Mouse (Mus musculus) thymus, postnatal 4 days (tissue): Measurements from ENCODE around the gene Krtap28-10.

Source experiments
- DNase-seq: peaks from one replicate; pipeline ENCODE4 v3.0.0; 2021

The Krtap28-10 gene

DNA sequence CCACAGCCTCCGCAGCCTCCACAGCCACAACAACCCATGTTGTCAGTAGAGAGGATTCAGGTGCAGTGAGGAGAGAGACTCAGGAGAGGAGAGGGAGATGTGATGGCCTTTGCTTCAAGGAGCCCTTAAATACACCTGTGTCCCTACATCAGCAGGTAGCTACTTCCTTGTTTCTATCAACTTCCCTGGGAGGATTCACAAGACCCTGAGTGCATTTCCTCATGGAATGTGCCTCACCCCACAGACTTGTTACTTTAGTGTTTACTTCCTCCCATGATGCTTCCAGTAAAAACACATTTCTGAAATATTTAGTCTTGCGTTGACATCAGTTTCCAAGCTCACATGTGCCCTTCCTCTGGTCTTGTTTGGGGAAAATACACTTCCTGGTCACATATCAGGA lies at the start of gene Krtap28-10:
Krtap28-10 (minus strand) TSS at position 101 of the 400 bp plus-strand sequence.
- no peak for DNase-seq

DNA sequence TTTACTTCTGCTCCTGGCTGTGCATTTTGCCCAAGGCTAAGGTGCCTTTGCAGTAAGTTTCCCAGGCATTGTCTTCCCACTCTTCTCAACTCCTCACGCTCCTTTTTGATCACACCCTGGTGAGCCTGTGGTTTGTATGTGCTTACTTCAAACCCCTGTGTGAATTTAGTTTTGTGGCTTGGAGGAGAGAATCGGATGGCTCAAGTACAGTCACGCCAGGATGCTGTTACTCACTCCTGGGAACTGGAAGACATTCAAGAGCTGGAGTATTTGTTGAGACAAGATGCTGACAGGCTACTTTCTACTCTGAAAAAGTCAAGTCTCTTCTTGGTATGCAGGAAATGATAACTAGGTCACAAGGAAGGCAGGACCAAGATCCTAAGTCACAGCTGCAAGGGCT lies 49.0 kb upstream of the Krtap28-10 start:
- DNase-seq: no peak

DNA sequence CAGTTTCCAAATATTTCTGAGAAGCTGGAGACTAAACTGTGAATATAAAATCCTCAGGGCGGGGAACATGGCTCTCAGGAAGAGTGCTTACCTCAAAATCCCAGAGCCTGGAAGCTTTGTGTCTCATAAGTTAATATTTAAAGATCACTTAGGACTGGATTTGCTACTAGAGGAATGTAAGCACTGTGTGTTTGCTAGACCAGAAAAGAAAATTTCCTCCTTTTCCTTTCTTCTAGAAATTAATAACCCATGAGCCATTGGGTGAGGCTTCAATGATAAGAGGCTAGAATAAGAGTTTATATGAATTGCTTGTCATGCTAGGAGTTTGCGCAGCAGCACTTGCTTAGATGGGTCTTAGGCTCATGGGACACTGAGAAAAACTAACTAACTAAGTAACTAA lies 42.5 kb upstream of the Krtap28-10 start:
- no peak for DNase-seq

DNA sequence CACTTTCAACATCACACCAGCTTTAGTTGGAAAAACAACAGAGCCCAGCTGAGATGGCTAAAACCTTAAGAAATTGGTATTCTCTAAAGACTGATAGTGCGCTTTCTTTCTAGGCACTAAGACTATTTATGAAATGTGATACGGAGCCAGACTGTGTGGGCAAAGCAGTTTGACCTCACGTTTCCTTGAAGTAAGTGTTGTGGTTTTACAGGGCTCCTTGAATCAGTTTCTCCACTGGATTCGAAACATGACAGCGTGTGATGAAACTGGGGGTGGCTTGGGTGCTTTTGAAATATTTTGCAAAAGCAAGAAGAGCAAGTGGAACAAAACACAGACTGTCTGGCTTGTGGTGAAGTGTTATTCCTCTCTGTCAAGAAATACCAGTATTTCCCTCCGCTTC lies 34.7 kb upstream of the Krtap28-10 start:
- DNase-seq: no peak

DNA sequence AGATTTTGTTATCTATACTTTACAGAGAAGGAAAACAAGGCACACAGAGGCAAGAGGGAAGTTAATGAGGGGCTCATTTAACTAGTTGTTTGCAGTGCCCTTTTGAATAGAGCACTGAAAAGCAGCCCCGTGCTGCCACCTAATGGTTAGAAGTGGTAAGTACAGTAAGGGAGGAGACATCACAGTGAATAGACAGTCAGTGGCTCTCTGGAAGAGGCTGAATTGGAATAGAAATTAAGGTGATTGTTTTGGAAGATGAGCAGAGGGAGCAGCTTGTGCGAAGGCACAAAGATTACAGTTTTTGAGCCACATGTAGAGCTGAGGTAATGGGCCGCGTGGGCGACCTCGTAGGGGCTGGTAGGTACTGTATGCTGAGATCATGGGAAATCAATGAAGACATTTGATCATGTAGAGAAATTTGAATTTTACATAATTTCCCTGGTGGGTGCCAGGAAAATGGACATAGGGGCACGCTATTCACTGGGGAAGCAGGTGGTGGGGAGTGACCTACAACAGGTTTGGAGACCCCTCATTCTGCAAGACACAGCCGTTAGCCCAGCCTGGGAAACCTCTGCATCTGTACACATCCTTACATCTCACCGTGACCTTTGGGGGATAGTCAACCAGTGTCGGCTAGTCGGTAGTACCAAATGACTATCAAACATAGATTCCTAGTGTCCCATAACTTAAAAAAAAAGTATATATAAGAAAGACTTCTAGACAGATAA lies 34.1 kb upstream of the Krtap28-10 start:
- DNase-seq: peak; percentile 17

DNA sequence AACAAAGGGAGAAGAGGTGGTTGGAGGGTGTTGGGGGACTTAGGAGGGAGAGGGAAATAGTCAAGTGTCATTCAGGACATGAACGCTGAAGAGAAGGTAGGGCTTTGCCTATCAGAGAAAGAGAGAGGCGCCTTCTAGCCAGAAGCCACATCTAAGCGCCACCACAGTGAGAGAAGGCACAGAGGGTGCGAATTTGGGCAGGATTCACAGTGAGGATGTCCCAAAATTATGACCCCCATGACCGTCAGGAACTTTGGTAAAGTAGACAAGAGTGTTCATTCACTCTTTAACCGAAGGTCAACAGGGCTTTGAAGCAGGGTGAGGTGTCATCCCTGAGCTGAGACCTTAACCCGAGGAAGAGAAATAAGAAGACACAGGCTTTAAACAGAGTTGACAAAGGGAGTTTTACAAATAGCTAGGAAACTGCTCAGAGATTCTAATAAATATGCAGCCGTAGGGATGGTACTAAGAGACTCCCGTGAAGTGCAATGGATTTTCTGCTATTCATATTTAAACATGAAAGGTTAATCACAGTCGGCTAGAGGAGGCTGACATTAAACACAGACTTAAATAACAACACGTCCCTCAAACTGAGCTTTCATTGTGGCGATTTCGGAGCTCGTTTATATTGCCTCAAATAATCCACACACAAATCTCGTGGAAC lies 33.4 kb upstream of the Krtap28-10 start:
- DNase-seq: no peak

DNA sequence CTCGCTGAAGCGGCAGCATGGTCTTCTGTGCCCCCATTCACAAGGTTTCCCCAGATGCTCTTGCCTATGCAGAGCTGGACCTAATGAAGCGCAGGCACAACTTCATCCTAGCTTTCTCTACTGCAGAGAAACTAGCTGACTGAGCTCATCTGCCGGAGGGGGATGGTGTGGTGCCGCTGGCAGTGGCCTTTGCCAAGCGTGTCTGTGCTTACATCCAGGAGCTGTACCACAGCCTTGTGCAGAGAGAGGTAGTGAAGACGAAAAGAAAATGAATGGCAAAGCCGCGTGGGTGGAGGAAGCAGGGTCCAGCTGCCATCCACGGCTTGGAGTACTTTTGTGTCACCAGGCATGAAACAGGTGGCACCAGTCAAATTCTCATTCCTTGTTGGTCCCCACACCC lies 24.9 kb upstream of the Krtap28-10 start:
- no peak for DNase-seq

DNA sequence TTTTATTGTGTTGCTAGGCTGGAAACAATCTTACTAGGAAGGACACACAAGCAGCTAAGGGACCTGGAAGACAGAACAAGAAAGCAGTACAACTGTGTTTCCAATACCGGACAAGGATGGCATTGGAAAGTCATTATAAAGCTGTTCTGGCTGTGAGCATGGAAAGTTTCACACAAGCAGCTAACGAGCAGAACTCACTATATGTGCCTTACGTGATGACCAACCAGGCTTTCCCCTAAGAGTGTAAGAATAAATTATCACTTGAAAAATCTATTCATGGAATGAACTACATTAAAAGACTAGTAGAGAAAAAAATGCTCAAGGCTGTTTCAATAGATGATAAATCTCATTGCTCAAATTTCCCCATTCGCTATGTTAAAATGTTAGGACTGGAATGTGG lies 24.3 kb upstream of the Krtap28-10 start:
- no peak for DNase-seq

DNA sequence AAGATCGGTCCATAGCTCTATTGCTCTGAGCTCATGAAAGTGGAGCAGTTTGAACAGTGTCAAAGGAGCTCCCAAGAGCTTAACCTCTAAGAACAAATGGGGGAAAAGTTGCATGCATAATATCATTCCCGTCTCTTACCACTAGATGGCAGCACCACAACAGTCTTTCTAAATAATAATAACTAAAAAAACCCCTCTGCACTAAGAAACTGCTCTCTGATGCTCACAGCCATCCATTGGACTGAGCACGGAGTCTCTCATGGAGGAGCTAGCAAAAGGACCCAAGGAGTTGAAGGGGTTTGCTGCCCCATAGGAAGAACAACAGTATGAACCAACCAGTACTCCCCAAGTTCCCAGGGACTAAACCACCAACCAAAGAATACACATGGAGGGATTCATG lies 22.6 kb upstream of the Krtap28-10 start:
- DNase-seq: no peak

DNA sequence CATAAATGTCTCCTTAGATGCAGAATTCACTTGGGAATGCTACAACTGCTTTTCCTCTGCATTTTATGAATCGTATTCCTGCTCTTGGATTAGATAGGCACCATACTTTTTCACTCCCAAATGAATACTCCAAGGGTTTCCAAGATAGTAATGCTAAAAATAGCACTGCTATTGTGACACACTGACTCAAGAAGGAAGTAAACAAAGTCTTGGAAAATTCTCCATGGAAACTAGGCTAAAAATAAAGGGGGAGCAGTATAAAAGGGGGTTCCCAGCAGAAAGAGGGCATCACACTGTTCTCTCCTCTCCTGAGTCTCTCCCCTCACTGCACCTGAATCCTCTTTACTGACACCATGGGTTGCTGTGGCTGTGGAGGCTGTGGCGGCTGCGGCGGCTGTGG lies 18.4 kb upstream of the Krtap28-10 start, which contains the start of gene Krtap28-13:
Krtap28-13 (plus strand) TSS at position 288 of the 400 bp plus-strand sequence.
- DNase-seq: no peak

DNA sequence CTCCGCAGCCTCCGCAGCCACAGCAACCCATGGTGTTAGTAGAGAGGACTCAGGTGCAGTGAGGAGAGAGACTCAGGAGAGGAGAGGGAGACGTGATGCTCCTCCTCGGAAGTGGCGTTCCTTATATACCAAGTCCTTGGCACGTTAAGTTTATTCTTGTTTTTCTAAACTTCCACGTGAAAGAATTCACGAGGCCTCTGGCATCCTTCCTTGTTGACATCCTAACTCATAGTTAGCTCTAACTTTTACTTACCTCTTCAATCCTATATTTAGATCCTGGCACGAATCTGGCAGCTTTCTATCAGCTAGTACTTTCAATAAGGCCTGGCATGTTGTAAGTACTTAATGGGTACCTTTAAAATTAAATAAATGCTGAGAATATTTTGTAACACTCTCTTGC lies 17.0 kb upstream of the Krtap28-10 start, which contains the start of gene A030005K14Rik:
A030005K14Rik (minus strand) TSS at position 101 of the 400 bp plus-strand sequence.
- DNase-seq: no peak

DNA sequence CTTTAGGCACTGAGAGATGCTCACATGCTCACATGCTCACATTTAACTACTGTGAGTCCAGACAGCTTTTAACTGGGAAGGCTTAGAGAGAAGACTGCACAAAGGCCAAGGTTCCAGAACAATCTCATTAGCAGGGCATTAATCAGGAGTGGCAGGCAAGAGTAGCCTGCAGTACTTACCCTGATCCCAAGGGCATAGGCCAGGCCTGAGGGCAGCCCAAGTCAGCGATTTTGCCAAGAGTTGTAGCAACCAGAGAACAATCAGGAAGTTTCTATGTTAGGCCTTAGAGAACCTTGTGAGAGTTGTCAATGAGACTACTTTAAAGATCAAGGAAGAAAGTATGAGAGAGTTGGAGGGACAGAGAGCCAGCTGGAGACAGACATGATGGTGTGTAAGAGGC lies 16.2 kb upstream of the Krtap28-10 start:
- no peak for DNase-seq

DNA sequence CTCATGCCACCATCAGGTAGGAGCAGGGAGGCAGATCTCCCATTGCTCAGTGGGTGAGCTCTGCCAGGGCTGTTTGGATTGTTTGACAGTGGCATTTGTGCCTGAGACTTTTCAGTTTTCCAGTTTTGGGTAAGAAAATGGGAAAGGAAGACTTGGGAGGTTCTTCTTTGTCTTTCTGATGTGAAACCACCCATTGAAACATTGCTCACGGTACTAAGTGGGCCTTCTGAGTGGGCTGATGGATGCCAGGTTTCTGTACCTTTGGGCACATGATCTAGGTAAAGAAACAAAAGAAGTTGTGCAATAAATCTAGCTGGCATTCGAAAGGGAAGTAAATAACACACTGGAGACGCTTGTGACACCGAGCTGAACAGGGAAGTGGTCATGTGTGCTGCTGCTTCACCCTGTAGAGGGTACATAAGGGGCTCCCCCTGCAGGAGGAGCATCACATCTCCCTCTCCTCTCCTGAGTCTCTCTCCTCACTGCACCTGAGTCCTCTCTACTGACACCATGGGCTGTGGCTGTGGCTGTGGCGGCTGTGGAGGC lies 2.7 kb upstream of the Krtap28-10 start, which contains the start of gene Gm47969:
Gm47969 (plus strand) TSS at position 51 of the 546 bp plus-strand sequence.
- no peak for DNase-seq

DNA sequence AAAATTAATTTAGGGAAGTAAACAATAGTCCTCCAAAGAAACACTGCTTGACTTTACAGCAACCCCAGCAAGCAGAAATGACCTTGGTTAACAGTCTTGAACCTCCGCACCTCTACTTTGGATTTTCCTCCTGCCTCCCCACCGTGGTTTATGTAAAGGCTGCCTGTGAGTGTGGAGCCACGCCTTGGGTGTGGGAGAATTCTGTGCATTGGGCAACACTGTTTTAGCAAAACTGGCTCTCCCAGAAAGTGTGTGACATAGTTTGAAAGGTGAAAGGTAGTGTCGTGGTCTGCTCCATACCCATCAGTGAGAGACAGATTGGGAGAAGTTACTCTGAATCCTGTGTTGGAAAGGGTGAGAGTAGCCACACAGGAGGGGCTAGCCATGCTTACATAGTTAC lies 3.2 kb downstream of the Krtap28-10 start:
- no peak for DNase-seq

DNA sequence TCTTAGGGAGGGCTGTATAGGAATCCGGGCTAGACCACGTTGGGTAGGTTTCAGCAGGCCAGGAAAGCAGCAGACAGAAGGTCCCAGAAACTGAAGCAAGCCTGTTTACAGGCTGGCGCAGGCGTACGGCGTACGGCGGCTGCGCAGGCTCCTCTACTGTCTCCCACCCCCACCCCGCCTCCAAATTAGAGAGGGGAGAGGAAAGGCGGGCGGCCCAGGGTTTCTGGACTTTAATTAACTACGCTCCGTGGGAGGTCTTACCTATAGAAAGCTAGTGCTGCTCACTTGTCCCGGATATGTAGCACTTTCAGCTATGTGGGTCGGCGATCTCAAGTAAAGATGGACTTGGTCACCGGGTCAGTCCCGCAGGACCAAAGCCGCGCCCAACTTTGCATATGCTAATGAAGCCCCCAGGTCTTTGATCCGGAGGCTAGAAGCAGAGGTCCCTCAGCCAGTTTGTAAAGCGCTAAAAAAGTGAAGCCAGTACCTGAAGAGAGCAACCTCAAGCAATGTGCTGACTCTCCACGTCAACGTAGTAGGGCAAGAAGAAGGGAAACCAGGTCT lies 4.1 kb downstream of the Krtap28-10 start, which contains the start of gene Slc19a3:
Slc19a3 (minus strand) TSS at position 340 of the 564 bp plus-strand sequence.
- no peak for DNase-seq

DNA sequence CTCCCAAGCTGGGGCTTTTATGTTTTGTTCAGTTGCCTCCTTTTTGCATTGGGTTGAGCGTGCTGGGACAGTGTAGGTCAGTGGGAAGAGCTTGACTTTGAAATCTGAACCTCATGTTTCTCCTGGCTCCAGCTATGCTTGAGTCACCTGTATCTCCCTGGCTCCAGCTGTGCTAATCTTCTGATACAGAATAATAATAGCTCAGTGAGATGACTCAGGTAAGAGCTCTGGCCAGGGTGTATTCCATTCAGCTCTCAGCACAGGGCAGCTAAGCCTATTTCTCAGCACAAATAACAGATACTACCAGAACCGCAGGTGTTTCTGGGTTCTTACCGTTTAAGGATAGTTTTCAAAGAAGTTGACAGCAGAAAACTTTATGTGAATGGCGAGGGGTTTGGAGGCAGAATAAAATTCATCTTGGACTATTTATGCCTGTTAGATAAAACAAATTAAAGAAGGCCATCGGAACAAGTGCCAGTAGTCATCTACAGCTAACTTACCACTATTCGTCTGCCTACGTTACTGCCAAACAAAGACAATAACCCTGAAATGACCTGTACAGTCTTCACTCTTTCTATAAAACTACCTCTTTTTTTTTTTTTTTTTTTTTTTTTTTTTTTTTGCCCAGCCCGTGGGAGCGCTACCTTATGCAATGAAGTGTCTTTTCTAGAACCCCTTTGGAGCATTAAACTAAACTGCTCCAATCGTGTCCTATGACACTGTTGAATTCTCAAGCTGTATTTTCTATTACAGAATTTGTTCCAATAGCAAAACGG lies 5.2 kb downstream of the Krtap28-10 start:
- DNase-seq: no peak

DNA sequence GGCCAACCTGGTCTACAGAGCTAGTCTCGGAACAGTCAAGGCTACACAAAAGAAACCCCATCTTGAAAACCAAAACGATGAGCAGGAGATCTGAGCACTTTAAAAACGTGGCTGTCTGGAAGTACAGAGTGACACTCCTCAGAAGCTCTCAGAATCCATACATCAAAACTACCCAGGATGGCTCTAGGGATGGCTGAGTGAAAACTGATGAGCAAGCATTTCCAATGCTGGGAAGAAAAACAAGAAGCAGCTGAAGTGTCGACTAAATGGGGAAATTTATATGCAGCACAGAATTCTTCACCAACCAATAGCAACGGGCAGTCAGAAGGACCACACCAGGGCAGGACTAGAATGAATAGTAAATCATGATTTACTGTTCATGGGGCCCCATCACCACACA lies 7.8 kb downstream of the Krtap28-10 start:
- no peak for DNase-seq

DNA sequence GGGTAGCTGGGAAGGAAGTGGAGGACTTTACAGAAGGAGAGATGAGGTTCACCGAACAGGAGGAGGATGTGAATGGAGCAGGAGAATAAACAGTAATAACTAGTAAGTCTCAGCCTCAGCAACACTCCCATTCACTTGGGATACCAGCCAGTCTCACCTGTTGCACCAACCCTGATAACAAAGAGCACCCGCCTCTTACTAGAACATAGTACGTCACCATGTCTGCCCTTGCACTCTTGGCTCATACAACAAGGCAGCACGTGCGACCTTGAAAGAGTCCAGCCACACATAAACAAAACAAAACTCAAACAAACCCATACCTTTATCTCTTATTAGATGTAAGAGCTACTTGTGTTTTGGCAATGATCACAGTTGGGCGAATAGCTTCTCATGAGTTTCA lies 9.8 kb downstream of the Krtap28-10 start:
- DNase-seq: no peak

DNA sequence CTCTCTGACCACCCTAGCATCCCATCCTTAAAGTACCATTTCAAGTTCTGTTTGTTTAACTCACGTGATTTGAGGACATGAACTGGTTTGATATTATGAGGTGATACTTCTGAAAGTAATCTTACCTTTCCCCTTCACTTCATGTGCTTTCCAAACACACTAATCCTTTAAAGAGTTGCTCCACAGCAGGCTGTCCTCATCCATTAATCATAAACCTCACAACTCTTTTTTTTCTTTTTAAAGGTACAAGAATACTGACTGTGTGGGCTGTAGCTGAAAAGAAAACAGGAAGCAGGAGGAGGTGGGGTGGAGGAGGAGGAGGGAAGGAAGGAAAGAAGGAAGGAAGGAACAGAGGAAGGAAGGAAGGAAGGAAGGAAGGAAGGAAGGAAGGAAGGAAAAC lies 10.3 kb downstream of the Krtap28-10 start:
- no peak for DNase-seq

DNA sequence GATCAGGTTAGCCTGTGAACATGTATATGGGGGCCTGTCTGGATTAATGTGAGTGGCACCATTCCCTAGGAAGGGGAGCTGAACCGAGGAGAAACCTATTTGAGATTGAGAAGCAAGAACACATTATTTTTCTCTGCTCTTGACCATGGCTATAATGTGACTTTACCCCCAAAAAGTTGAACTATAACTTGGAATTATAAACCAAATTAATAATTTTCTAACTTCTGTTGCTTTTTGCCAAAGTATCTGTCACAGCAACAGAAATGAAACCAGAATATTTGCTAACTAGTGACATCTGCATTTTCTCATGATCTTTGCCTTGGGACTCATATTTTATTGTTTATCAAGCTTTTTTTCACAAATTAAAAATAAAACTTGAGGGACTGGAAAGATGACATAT lies 25.7 kb downstream of the Krtap28-10 start:
- no peak for DNase-seq

DNA sequence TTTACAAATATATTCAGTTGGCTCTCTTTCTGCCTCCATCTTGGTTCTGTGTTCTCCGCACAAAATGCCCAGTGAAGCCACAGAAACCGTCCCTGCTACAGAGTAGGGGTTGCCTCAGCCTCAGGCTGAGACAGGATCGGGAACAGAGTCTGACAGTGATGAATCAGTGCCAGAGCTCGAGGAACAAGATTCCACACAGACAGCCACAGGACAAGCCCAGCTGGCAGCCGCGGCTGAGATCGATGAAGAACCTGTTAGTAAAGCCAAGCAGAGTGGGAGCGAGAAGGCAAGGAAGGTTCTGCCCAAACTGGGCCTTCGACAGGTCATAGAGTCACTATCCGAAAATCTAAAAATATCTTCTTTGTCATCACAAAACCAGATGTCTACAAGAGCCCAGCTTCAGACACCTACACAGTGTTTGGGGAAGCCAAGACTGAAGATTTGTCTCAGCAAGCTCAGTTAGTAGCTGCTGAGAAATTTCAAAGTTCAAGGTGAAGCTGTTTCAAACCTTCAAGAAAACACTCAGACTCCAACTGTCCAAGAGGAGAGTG lies 26.9 kb downstream of the Krtap28-10 start:
- no peak for DNase-seq

DNA sequence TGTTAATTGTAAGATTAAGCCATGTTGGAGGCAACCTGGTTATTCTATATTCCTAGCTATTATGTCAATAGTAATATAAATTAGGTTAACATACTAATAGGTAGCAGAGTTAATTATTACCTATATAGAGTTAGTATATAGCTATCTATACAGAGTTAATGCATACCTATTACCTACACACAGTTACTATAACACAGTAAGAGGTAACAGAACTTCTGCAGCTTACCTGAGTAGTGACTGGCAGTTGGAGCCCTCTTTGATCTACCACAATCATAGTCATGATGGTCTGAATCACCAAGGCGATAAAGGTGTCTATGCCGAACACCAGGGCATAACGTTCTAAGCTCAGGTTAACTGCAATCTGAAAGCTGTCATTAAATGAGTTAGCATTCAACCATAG lies 27.8 kb downstream of the Krtap28-10 start:
- DNase-seq: no peak

DNA sequence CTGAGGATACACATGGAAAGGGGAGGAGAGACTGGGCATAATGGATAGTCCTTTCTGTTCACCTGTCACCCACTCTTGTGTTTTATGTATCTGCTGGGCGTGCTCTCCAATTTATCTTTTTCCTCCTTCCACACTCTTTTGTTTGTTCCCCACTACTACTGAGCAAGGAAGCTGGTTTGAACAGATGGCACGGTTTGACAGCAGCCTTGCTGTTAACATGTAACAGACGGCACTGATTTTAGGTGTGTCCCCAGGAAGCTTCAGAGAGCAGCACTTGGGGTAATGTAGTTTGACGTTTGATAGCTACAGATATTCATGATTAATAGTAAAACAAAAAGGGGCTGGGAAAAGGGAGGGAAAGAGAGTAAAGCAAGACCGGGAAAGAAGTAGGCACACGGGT lies 34.8 kb downstream of the Krtap28-10 start:
- DNase-seq: no peak
